Mouse (Mus musculus): Measurements from ENCODE around the gene Olfr1264. TPM values are rescaled to one million over a fixed set of nuclear protein-coding genes. Genes with fewer than 3 reads are reported as not detected.

Olfr1264 gene
- total RNA-seq (2021) (not detected), polyA plus RNA-seq (2012; rRNA removed) (not detected in 2 replicates)
- long read RNA-seq, result 0 reads

DNA sequence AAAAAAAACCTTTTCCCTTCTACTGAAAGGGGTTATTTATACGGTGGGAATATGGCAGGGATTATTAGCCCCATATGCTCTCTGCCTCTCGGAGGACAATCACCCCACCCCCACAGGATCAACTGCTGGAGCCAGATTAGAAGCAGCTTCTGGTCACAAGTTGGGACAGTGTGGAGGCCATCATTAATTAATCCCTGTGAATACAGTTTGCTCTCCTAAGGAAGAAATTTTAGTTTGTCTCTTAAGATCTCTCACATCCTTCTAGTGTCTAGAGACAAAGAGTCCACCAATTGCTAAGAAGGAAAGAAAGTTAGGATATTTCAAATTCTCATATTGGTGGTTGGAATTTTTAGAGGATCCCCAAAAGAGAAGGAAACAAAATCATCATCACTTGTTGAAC lies at the start of gene Olfr1264:
TSS of gene Olfr1264 (minus strand) at position 101 of the 400 bp plus-strand sequence.
- DNase-seq, result no peak

DNA sequence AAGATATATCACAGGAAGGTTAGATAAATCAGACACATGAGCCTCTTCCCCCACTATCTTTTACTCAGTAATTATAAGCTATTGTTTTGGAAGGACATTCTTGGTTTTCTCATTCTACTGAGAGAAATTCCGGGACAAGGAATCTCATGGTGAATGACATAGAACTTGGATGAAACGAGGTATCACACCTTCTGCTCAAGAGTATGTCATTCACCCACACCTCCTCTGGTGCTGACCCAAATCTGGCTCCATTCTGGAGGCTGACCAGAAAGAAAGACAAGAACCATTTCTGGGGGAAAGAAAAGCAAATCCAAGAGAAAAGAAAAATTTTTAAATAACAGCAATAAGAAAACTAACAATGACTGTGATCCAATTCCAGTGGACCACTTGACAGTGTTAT lies 44.7 kb upstream of the Olfr1264 start:
- DNase-seq, result no peak

DNA sequence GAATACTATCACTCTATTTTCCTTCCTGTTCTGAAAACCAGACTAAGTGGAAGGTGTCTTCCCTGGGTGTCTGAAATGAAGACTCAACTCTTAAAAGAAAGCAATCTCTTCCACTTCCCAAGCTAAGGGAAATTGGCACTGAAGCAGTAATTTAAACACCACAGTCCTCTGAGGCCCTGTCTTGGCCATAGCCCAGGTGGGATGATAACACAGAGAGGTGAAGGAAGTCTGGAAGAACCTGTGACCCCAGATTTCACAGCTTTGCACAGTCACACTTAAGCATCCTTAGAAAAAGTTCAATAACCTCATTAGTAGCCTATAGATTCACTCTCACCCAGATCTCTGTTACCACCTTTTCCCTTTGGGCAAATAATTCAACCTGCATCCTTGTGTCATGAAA lies 38.1 kb upstream of the Olfr1264 start, which contains the start of gene Olfr140:
TSS of gene Olfr140 (minus strand) at position 101 of the 400 bp plus-strand sequence.
- DNase-seq, result no peak

DNA sequence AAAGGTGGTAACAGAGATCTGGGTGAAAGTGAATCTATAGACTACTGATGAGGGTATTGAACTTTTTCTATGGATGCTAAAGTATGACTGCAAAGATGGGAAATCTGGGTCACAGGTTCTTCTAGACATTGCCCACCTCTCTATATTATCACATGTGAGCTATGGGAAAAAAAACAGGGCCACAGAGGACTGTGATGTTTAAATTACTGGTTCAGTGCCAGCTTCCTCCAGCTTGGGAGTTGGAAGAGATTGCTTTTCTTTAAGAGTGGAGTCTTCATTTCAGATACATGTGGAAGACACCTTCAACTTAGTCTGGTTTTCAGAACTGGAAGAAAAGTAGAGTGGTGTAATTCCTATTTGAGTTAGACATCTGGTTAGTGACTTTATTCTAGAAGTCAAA lies 9.7 kb upstream of the Olfr1264 start, which contains the start of gene Olfr1265:
TSS of gene Olfr1265 (plus strand) at position 301 of the 400 bp plus-strand sequence.
- no peak for DNase-seq

DNA sequence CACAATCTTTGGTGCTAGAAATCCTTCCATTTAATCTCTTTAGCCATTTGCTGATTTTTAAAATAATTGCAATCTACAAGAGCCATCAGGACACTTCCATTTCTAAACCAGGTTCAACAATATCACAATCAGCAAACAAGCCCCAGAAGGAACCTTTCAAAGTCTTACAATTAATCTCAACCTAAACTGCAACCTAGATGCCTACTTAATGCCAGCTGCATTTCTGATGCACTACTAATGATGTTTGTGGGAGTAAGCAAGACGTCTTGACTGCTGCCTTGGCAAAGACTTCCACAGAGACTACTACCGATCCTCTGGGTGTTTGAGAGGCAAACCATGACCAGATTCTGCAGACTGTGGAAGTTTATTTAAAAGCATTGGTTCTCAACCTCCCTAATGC lies 13.5 kb downstream of the Olfr1264 start, which contains the start of gene Olfr1263:
TSS of gene Olfr1263 (plus strand) at position 301 of the 400 bp plus-strand sequence.
- no peak for DNase-seq

DNA sequence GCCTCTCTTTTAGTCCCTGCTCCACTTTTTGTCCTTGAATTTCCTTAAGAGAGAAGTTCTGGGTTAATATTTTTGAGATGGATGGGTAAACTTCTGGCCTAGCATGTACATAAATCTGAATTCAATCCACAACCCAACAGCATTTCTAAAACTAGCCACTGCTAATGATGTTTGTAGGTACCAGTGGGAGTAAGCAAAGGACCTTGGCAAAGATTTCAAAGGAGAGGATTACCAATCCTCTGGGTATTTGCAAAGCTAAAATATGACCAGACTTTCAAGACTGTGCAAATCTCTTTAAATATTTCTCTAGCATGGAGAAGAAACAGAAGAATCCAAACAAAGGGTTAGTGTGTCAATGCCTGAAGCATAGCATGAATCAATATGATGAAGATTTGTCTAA lies 25.5 kb downstream of the Olfr1264 start, which contains the start of gene Olfr1262:
TSS of gene Olfr1262 (plus strand) at position 301 of the 400 bp plus-strand sequence.
- DNase-seq, result no peak

DNA sequence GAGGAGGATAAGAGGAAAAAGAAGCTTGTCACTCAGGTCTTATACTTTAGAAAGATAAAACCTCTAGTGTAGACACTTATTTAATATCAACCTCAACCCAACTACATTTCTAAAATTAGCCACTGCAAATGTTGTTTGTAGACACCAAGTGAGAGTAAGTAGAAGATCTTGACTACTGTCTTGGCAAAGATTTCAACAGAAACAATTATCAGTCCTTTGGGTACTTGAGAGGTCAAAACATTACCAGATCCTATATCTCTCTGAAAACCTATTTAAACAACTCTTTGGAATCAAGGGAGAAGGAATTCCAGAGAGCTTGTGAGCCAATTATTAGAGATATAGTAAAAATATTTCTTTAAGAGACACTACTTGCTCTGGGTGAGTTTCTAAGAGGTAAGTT lies 34.5 kb downstream of the Olfr1264 start, which contains the start of gene Olfr1261:
TSS of gene Olfr1261 (plus strand) at position 301 of the 400 bp plus-strand sequence.
- no peak for DNase-seq

GRCm38 (mm10) chr2:89977709-89978108 lies 47.7 kb downstream of the Olfr1264 start:
- DNase-seq, result no peak

GRCm38 (mm10) chr2:89974184-89974583 lies 51.2 kb downstream of the Olfr1264 start, which contains the start of gene Olfr1260:
Gene Olfr1260, plus strand, starts transcription at chr2:89974340.
- no peak for DNase-seq

Other genes with a start within 250 kb of the Olfr1264 start
- gene Olfr1254, start 232.0 kb downstream of the Olfr1264 start, total RNA-seq (2021), result not detected
- gene Olfr1254, start 232.0 kb downstream of the Olfr1264 start, polyA plus RNA-seq (2012; rRNA removed), result not detected in 2 replicates
- gene Olfr1255, start 213.5 kb downstream of the Olfr1264 start, total RNA-seq (2021), result not detected
- not detected in 2 replicates for gene Olfr1255, start 213.5 kb downstream of the Olfr1264 start, polyA plus RNA-seq (2012; rRNA removed)
- not detected for gene Olfr1256, start 184.0 kb downstream of the Olfr1264 start, total RNA-seq (2021)
- not detected in 2 replicates for gene Olfr1256, start 184.0 kb downstream of the Olfr1264 start, polyA plus RNA-seq (2012; rRNA removed)
- gene Olfr48, start 177.4 kb downstream of the Olfr1264 start, total RNA-seq (2021), result not detected
- not detected in 2 replicates for gene Olfr48, start 177.4 kb downstream of the Olfr1264 start, polyA plus RNA-seq (2012; rRNA removed)
- not detected for gene Olfr1257, start 147.1 kb downstream of the Olfr1264 start, total RNA-seq (2021)
- not detected in 2 replicates for gene Olfr1257, start 147.1 kb downstream of the Olfr1264 start, polyA plus RNA-seq (2012; rRNA removed)
- gene Olfr1258, start 98.3 kb downstream of the Olfr1264 start, total RNA-seq (2021), result not detected
- gene Olfr1258, start 98.3 kb downstream of the Olfr1264 start, polyA plus RNA-seq (2012; rRNA removed), result not detected in 2 replicates
- gene Olfr1259, start 76.9 kb downstream of the Olfr1264 start, total RNA-seq (2021), result not detected
- gene Olfr1259, start 76.9 kb downstream of the Olfr1264 start, polyA plus RNA-seq (2012; rRNA removed), result not detected in 2 replicates
- not detected for gene Olfr1260, start 51.2 kb downstream of the Olfr1264 start, total RNA-seq (2021)
- not detected in 2 replicates for gene Olfr1260, start 51.2 kb downstream of the Olfr1264 start, polyA plus RNA-seq (2012; rRNA removed)
- not detected for gene Olfr1261, start 34.4 kb downstream of the Olfr1264 start, total RNA-seq (2021)
- not detected in 2 replicates for gene Olfr1261, start 34.4 kb downstream of the Olfr1264 start, polyA plus RNA-seq (2012; rRNA removed)
- not detected for gene Olfr1262, start 25.4 kb downstream of the Olfr1264 start, total RNA-seq (2021)
- not detected in 2 replicates for gene Olfr1262, start 25.4 kb downstream of the Olfr1264 start, polyA plus RNA-seq (2012; rRNA removed)
- not detected for gene Olfr1263, start 13.4 kb downstream of the Olfr1264 start, total RNA-seq (2021)
- gene Olfr1263, start 13.4 kb downstream of the Olfr1264 start, polyA plus RNA-seq (2012; rRNA removed), result not detected in 2 replicates
- not detected for gene Olfr1265, start 9.8 kb upstream of the Olfr1264 start, total RNA-seq (2021)
- gene Olfr1265, start 9.8 kb upstream of the Olfr1264 start, polyA plus RNA-seq (2012; rRNA removed), result not detected in 2 replicates
- gene Olfr140, start 38.0 kb upstream of the Olfr1264 start, total RNA-seq (2021), result not detected
- gene Olfr140, start 38.0 kb upstream of the Olfr1264 start, polyA plus RNA-seq (2012; rRNA removed), result not detected in 2 replicates
- gene Olfr1269, start 95.8 kb upstream of the Olfr1264 start, total RNA-seq (2021), result not detected
- not detected in 2 replicates for gene Olfr1269, start 95.8 kb upstream of the Olfr1264 start, polyA plus RNA-seq (2012; rRNA removed)
- not detected for gene Olfr32, start 116.7 kb upstream of the Olfr1264 start, total RNA-seq (2021)
- gene Olfr32, start 116.7 kb upstream of the Olfr1264 start, polyA plus RNA-seq (2012; rRNA removed), result not detected in 2 replicates
- gene Olfr1270, start 127.5 kb upstream of the Olfr1264 start, total RNA-seq (2021), result not detected
- not detected in 2 replicates for gene Olfr1270, start 127.5 kb upstream of the Olfr1264 start, polyA plus RNA-seq (2012; rRNA removed)
- not detected for gene Olfr1506, start 198.9 kb upstream of the Olfr1264 start, total RNA-seq (2021)
- not detected in 2 replicates for gene Olfr1506, start 198.9 kb upstream of the Olfr1264 start, polyA plus RNA-seq (2012; rRNA removed)
- not detected for gene Olfr142, start 232.0 kb upstream of the Olfr1264 start, total RNA-seq (2021)
- gene Olfr142, start 232.0 kb upstream of the Olfr1264 start, polyA plus RNA-seq (2012; rRNA removed), result not detected in 2 replicates
- gene Olfr1271, start 245.5 kb upstream of the Olfr1264 start, total RNA-seq (2021), result not detected
- gene Olfr1271, start 245.5 kb upstream of the Olfr1264 start, polyA plus RNA-seq (2012; rRNA removed), result not detected in 2 replicates